Mouse (Mus musculus): Measurements from ENCODE around the gene Hist1h2bg. TPM values are rescaled to one million over a fixed set of nuclear protein-coding genes. Genes with fewer than 3 reads are reported as not detected.
"Not testable (repeated sequence)": the region's sequence is repeated elsewhere in the genome, so short reads cannot be mapped to it uniquely, and the experiment has no call there.

Gene Hist1h2bg
- total RNA-seq, 2 experiments from 2014 or later = 102 to 113 TPM

- no peak for DNase-seq
- intact Hi-C loops (cut with DNase I; ENCODE audit: low total_unique reads) = no loop called here
Observed at GRCm38 (mm10) chr13:23536076-23536822, 34.9 kb upstream of the Hist1h2bg start.

GRCm38 (mm10) chr13:23537006-23537710 lies 34.0 kb upstream of the Hist1h2bg start:
- DNase-seq = no peak
- intact Hi-C loops (cut with DNase I; ENCODE audit: low total_unique reads) = no loop called here

GRCm38 (mm10) chr13:23538249-23538648 lies 32.9 kb upstream of the Hist1h2bg start:
- no peak for DNase-seq
- intact Hi-C loops (cut with DNase I; ENCODE audit: low total_unique reads) = no loop called here

GRCm38 (mm10) chr13:23539821-23540220 lies 31.4 kb upstream of the Hist1h2bg start:
- intact Hi-C loops (cut with DNase I; ENCODE audit: low total_unique reads); DNase-seq: not testable (repeated sequence)

- intact Hi-C loops (cut with DNase I; ENCODE audit: low total_unique reads) = no loop called here
Observed at GRCm38 (mm10) chr13:23541497-23541896, 29.7 kb upstream of the Hist1h2bg start.

GRCm38 (mm10) chr13:23542225-23542980 lies 28.8 kb upstream of the Hist1h2bg start:
- intact Hi-C loops (cut with DNase I; ENCODE audit: low total_unique reads) = not testable (repeated sequence)

More at GRCm38 (mm10) chr13:23541497-23541896, 29.7 kb upstream of the Hist1h2bg start:
- no peak for DNase-seq

GRCm38 (mm10) chr13:23542999-23543607 lies 28.1 kb upstream of the Hist1h2bg start, which contains the start of gene Hist1h2bh:
Hist1h2bh (minus strand) TSS chr13:23543392.
- peak; percentile 24 for DNase-seq
- intact Hi-C loops (cut with DNase I; ENCODE audit: low total_unique reads) = not testable (repeated sequence)

More at GRCm38 (mm10) chr13:23542225-23542980, 28.8 kb upstream of the Hist1h2bg start:
- DNase-seq = not testable (repeated sequence)

- intact Hi-C loops (cut with DNase I; ENCODE audit: low total_unique reads) = no loop called here
Observed at GRCm38 (mm10) chr13:23543965-23544786, 27.0 kb upstream of the Hist1h2bg start, which contains the start of gene Hist1h3f. Hist1h3f (plus strand) TSS chr13:23544052.

GRCm38 (mm10) chr13:23544787-23545120 lies 26.4 kb upstream of the Hist1h2bg start:
- DNase-seq; intact Hi-C loops (cut with DNase I; ENCODE audit: low total_unique reads): not testable (repeated sequence)

More at GRCm38 (mm10) chr13:23543965-23544786, 27.0 kb upstream of the Hist1h2bg start, which contains the start of gene Hist1h3f:
- peak; percentile 26 for DNase-seq

GRCm38 (mm10) chr13:23546694-23547093 lies 24.5 kb upstream of the Hist1h2bg start:
- no peak for DNase-seq
- intact Hi-C loops (cut with DNase I; ENCODE audit: low total_unique reads) = no loop called here

GRCm38 (mm10) chr13:23550761-23551145 lies 20.4 kb upstream of the Hist1h2bg start:
- intact Hi-C loops (cut with DNase I; ENCODE audit: low total_unique reads) = no loop called here
- no peak for DNase-seq

GRCm38 (mm10) chr13:23551146-23551834 lies 19.9 kb upstream of the Hist1h2bg start, which contains the start of gene Hist1h4f:
Hist1h4f (minus strand) TSS chr13:23551648.
- intact Hi-C loops (cut with DNase I; ENCODE audit: low total_unique reads) = not testable (repeated sequence)
- peak; percentile 63 for DNase-seq

- intact Hi-C loops (cut with DNase I; ENCODE audit: low total_unique reads) = no loop called here
- no peak for DNase-seq
Observed at GRCm38 (mm10) chr13:23551931-23552914, 19.0 kb upstream of the Hist1h2bg start.

GRCm38 (mm10) chr13:23552962-23553361 lies 18.2 kb upstream of the Hist1h2bg start, which contains the start of gene Hist1h1d:
Hist1h1d (plus strand) TSS chr13:23553262.
- intact Hi-C loops (cut with DNase I; ENCODE audit: low total_unique reads) = no loop called here
- no peak for DNase-seq

GRCm38 (mm10) chr13:23554393-23554792 lies 16.8 kb upstream of the Hist1h2bg start:
- intact Hi-C loops (cut with DNase I; ENCODE audit: low total_unique reads) = no loop called here

GRCm38 (mm10) chr13:23554925-23555838 lies 16.0 kb upstream of the Hist1h2bg start:
- DNase-seq = peak; percentile 56
- intact Hi-C loops (cut with DNase I; ENCODE audit: low total_unique reads) = no loop called here

More at GRCm38 (mm10) chr13:23554393-23554792, 16.8 kb upstream of the Hist1h2bg start:
- DNase-seq = no peak

All from gastrocnemius, postnatal 14 days (tissue).